Mouse (Mus musculus): ENCODE results near the gene Gmds.

Gmds gene

DNA sequence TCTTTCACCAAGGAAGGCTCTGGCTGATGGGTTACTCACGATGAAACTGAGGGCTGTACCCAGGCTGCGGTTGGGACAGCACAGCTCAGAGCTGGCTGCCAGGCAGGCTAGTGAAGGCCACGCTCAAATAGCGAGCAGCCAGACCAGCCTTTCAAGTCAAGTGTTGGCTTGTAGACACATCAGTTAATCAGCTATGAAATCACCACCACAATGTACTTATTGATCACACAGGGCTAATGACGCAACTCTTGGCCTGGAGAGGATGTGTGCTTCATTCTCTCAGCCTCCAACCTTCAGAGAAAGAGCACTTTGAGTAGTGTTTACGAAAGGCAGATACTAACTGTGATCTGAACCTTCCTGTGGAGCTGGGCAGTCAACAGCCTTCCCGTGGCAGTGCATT lies 383.4 kb downstream of the Gmds start:
- DNase-seq (ENCODE audit: low spot score) = no peak

DNA sequence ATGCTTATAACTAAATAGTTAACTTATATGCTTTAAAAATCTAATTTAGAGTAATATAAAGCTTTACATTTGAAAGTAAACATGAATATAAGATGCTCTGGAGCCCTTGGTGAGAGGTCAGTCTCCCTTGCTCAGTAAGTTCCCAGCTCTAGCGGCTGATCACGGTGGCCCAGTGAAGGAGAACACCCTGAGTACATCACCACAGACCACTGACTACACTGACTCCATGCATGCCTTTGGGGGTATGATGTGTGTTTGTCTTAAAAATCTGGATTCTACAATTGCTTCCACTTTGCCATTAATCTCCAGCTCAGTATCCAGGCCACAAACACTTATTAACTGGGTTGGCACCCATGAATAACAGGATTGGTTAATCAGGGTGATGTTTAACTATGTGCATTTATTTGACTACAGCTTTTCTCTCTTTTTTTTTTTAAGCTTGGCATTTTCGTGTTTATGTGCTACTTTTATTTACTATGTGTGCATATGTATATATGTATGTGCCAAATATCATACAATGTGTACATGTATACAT lies 393.8 kb downstream of the Gmds start:
- DNase-seq (ENCODE audit: low spot score) = no peak

DNA sequence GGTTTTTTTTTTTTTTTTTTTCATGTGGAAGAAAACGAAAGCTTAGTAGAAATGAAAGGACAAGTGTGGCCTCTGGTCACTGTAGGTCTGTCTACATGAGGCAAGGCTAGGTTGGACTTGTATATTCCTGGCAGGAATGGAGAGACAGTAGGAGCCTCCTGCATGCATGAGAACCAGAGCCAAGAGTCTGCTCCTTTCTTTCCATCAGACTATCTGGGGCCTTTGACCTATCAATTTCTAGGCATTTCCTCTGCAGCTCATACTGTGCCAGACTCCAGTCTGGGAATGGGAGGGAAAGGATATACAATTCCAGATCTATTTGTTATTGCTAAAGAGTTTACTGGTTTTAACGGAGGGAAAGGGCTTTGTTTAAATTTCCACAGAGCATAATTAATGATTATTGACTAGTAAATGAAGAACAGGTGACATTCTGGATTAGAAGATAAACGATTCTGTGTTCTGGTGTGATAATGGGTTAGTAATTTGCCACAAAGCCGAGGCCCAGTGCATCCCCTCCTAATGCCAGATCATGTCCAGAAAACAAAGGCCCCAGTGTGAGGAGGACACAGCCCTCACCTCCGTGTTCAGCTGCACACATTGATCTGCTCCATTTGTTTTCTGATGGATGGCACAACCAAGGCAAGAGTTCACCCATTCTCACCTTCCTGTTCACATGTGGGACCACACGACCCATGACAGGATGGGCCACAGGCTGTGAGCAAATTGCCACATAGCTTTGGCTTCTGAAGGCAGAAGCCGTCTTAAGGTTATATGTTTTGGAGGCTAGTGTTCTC lies 394.9 kb downstream of the Gmds start:
- DNase-seq (ENCODE audit: low spot score) = no peak

DNA sequence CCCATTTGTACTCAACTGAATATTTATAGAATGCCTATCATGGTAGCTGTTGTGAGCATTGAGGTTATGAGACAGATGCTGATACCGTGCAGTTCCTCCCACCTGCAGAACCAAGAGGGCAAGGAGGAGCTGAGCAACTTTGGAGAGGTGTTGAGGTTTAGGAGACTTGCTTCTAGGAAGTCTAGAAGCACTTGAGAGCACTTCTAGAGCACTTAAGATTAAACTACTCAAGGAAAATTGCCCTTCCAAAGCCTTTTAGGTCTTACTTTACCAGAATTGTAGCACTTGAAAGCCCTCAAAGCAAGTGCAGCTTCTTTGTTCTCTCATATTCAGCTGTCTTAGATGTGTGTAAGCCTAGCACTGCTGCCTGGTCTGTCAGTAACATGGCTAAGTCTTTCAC lies 409.2 kb downstream of the Gmds start:
- DNase-seq (ENCODE audit: low spot score) = no peak

DNA sequence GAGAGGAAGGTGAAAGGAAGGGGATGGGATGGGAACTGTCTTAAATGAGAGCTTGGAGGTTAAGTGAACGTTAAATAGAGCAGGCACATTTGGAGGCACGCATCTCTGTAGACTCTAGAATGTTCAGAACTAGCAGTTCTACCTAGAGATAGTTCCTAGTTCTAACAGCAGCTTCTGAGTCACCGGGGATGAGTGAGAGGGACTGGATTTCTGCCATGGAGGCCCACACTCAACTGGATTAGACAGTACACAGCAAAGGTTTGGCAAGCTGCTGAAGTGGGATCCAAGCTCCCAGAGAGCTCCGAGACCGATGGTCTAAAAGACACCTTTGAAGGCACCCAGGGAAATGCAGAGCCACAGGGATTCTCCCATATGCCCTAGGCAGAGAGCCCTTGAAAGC lies 411.9 kb downstream of the Gmds start:
- peak; percentile 36 for DNase-seq (ENCODE audit: low spot score)

DNA sequence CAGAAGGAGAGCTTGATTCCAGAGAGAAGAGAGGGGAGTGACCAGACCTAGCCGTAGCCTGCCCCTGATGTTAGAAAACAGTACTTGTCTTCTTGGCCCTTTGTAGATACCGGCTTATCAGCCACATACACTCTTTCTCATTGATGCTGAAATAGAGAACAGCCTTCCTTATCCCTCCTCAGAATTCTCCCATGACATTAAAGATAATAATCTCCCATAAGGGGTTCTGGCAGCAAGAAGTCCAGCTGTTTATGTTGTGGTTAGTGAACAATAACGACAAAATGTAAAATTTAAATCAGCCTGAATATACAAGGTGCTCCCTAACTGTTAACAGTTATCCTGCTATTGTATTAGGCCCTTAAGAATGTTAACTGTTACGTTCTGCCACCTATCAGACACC lies 414.0 kb downstream of the Gmds start:
- DNase-seq (ENCODE audit: low spot score) = no peak

DNA sequence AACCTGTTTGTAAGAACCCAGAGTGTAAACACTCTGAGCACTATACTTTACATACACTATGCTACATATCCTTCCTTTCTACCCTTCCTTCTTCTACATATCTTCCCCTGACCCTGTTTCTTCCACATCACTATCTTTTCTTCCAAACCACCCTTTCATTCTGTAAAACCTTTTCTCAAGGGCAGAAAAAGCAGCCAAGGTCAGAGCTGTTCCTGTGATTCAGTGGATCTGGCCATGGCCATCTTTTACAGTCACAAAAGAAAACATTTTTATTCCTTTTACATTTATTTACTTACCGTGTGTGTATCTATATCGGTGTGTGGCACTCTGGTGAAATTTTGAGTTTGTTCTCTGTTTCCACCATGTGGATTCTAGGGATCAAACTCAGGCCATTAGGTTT lies 418.8 kb downstream of the Gmds start:
- DNase-seq (ENCODE audit: low spot score) = no peak

DNA sequence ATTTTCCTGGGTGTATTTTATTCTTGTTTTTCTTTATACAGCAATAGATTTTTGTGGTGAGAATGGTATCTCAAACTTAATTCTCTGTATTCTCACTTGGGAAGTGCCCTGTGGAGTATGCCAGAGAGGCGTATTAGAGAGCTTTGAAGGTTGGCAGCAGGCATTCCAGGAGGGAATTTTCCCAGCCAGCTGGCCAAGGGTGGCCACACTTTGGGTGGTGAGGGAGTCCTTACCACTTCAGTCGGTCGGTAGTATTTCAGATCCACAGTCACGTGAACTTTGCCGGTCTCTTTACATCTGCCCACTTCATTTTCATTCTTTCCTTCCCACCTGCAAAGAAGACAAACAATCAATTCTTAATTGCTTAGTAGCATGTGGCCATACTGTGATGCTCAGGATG lies 421.2 kb downstream of the Gmds start:
- no peak for DNase-seq (ENCODE audit: low spot score)

DNA sequence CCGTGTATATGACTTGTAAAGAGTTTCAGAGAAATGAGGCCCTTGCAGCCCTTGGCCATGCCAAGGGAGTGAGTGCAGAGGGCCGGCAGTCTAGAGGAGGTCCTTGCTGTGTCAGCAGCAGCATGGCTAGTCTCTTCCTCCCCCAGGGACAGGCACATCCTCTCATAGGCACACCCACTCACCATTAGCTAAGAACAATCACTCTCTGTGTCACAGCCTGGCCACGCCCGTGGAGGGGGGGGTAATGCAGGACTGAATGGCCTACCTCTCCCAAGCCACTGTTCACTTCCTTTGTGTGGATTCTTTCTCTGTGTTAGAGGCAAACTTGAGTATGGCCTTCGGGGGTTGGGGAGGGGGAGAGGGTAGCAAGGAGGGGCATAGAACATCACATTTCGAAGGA lies 422.8 kb downstream of the Gmds start:
- DNase-seq (ENCODE audit: low spot score) = no peak

DNA sequence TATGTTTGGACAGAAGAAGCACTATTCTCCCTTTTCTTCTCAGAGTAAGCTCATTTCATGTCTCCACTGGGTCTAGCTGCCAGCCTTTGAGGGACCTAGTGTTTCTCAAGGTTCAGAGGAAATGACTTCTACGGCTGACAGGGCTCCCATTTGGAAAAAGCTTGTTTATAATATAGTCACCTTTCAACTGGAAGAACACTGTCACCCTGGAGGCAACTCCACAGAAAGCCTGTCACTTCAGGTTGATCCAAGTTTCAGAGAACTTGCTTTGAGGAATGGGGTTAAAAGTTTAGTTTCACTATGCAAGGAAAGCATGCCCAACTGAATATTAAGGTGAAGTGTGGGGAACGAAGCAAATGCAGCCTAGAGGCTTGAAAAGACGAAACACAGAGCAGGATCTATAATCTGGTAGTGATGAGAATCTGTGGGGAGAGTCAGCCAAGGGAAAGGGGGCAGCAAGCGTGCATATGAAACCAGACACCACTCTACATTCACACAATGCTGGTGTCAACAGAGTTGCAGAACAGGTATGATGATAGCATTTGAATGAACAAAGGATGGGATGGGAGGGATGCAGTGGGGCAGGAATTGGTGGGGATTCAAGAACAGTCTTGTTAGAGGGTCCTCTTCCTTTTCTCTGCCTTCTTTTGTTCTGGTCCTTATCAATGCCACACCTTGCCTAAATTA lies 423.5 kb downstream of the Gmds start:
- no peak for DNase-seq (ENCODE audit: low spot score)

DNA sequence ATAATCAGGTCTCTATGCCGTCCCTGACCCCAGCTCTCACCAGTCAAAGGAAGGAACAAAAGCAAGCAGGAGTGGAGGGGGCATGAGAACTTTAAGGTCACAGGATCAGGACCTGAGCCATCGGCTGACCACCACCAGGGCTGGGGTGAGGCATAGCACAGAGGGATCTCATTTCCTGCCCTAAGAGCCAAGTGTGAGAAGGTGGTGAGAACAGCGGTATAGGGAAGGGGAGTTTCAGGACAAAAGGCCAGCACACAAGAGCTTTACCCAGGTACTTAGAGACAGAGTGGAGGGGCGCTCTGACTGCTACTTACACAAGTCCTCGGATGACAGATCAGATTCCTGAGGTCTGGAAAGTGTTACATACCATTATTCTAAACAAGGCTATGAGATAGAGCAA lies 426.6 kb downstream of the Gmds start:
- DNase-seq (ENCODE audit: low spot score) = no peak

DNA sequence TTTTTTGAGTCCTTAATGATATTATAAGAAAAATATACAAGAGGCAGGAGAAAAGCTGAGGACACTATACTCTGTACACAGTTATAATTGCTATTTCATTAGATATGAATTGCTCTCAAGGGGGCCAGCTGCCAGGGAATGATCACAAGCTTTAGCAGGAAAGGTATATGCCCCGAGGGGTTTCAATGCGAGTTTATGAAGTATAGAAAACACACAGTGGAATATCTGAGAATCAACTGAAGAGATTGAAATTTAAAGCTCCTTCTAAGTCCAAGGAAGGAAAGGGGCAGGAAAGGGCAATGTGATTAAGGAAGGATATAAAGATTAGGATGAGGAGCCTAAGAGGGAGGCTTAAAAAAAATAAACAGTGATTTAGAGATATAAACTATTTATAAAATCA lies 427.2 kb downstream of the Gmds start:
- no peak for DNase-seq (ENCODE audit: low spot score)

DNA sequence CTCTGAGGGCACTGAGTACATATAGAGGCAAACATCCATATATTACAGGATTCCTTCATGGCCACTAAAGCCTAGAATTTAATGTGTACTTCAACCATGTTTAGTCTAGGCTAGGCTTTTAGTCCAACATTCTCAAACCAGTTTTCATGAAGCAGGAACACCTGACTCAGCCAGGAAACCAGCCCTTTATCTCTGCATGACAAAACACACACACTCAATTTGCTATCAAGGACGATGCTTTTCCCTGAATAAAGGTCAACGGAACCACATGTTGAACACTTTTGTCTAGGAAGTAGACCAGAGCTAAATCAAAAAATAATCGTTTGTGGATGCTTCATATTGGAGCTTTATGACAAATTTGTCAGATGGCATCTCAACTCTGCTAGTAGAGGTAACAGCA lies 429.5 kb downstream of the Gmds start:
- no peak for DNase-seq (ENCODE audit: low spot score)

DNA sequence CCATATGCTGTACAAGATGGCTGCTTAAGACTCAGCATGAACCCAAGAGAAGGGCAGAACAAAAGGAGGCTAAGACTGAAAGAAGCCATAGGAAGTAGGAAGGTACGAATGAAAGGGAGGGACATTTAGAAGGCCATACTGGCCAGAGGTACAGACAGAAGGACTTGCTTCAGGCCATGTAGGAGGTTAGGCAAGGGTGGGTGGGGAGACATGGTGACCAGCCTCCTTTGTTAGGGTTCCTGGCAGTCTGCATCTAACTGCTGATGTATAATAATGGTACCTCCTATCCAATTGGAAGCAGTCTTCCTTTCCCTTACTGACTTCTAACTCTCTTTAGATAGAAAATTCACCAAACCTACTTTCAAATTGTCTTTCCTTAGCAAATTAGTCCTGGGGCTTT lies 432.0 kb downstream of the Gmds start:
- DNase-seq (ENCODE audit: low spot score) = no peak

DNA sequence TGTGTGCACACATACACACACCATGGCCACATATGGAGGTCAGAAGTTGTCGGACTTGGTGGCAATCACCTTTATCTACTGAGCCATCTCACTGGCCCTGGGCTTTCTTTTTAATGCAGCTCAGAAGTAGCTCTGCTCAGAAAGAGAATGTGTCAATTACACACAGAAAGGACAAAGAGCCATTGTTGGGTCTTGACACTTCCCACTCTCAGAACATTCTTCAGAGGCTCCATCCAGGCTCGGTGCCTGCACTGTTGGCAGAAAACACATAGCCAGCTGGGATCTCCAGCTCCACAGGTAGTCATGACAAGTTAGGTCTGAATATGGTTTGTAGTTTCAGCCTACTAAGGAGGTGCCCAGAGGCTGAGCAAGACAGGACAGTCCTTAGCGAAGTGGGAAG lies 438.3 kb downstream of the Gmds start:
- no peak for DNase-seq (ENCODE audit: low spot score)

DNA sequence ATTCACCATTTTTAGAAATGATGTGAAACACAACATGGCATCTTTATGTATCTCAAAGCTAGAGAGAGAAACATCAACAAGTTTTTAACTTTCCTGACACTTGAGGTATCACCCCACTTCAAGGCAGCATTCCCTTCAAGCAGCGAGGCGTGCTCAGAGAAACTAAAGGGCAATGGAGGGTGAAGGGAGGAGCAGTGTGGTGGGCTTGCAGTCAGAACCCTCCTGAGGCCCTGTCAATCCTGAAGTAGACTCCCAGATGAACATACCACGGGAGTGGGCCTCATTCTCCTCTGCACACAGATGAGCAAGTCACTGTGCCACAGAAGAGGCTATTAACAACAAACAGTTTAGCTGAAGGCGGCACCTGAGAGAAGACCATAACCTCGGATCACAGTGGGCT lies 439.1 kb downstream of the Gmds start:
- DNase-seq (ENCODE audit: low spot score) = no peak

DNA sequence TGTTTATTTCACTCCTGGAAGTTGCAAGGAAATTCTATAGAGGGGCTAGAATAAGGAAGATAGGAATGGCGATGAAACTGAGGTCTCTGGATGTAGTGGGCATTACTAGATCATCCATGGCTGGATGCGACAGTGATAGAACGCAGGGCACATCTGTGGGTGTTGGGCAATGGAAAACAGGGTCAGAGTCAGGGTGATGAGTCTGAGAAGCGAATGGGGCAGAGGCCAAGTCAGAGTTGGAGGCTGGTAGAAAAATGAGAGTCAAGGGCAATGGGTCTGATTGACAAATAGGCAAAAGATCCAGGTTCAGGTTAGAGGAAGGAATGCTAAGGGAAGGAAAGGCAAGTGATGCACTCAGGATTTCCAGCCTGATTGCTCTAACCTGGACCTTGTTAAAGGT lies 441.0 kb downstream of the Gmds start:
- no peak for DNase-seq (ENCODE audit: low spot score)

DNA sequence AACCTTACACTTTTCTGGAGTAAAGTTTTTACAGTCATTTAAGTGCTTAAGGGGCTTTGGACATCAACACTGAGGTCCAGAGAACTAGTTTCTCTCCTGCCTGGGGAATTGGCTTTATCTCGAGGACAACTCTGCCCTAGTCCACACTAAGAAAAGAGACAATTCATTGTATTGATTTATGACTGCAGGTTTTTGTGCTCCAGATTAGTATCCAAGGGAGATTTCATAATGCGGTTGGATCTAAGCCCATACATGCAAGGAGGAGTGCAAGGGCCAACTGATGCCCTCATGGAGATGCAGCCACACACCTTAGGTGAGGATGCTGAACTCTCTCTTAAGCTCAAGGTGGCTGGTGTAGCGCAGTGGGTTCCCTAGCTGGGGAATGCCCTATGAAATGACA lies 444.0 kb downstream of the Gmds start:
- DNase-seq (ENCODE audit: low spot score) = no peak

DNA sequence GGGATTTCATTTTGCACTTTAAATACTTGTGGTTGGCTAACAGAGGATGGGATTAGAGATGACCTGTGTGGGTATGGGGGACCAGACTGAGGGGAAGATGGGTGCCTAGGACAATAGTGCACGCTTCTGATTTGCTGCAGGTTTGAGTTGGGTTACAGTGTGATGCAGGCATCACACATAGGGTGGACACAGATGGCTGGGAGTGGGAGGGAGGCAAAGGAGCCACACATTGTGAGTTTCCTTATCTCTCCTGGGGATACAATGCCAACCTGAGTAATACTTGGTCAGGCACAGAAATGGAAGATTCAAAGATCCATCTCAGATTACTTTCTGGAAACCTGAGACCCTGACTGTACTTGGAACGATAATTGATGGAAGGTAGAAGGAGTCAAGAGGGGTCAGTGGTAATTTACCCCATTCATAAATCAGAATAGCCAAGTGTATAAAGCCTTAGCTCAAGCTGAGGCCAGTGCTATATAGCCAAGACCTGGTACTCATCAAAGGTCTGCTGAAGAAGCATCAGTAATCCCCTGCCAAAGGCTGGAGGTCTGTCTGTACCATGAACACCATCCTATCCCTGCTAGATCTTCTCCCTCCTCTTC lies 445.5 kb downstream of the Gmds start:
- DNase-seq (ENCODE audit: low spot score) = no peak

DNA sequence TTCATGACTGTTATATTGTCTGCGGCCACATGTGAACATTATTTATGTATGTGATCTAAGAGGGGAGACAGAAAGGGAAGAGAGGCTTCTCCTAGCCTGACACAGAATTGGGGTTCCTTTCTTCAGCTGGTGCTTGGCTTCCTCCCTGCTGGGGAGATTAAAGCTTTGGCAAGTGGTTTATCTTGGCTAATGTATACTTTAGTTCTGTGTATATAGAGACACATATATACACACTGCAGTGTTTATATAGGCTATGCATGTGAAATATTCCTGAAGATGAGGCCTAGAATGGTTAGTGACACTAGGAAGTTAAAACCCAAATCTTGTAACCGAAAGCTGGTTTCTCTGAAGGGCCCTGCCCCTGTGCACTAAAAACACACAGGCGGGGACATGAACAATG lies 450.0 kb downstream of the Gmds start:
- DNase-seq (ENCODE audit: low spot score) = no peak

DNA sequence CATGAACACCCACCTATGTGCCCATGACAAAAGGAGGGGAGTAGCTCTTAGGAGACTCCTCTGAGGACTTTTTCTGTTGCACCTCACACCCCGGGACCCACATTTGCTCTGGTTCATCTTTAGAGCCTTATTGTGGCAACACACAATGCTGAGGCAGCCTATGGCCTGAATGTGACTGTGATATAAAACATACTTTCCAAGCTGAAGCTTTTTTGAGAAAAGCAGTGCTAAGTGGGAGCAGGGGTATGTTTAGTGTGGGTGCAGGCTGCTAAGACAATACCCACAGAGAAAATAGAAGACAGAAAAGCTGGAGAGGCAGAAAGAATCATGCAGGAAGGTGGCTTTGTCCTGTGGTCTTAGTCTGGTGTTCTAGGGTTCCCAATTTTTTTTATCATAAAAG lies 452.8 kb downstream of the Gmds start:
- DNase-seq (ENCODE audit: low spot score) = no peak

DNA sequence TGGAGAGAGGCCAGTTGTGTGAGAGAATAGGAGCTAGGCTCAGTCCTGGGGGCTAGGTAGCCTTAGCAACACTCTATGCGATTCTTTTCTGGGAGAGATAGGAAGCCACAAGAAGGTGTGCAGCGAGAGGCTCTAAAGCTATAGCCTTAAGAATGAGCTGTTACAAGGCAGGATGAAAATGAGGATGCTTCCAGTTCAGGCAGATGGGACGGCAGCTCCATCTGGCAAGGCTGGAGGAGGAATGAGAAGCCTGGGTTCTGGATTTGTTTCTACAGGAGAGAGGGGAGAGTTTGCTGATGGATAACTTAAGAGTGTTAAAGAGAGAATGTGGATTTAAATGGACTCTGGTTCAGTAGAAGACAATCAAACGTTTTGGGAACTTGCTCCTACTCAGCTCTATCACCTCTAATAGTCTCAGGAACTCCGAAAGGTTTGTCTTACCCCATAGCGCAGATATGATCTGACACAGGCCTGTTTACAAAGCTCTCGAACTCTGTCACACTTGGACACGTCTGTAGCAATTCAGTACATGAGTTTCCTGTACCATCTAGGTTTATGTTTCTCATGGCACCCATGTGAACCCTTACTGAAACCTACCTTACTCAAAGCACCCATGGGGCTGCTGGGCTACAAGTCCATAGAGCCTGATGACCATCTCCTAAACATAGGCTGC lies 459.6 kb downstream of the Gmds start:
- DNase-seq (ENCODE audit: low spot score) = peak; percentile 4

DNA sequence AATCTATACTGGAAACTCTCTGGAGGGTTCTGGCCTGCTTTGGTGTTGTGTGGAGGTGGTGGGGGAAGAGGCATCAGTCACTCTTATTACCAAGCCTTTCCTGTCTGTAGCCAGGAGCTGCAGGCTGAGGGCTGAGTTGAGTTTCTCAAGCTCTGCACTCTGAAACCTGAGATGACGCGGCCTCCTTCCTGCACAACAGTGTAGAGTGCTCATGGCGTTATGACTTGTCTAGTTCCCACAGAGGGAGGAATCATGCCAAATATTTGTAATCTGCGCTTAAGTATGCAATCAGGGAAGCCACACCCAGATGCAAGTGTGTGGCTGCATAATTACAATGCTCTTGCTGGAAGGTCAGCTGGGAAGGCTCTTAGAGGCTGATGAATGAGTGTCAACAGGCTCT lies 461.5 kb downstream of the Gmds start:
- no peak for DNase-seq (ENCODE audit: low spot score)
